Mouse (Mus musculus) forebrain, embryonic 12.5 days (tissue): Measurements from ENCODE around the gene Pbx1. TPM values are rescaled to one million over a fixed set of nuclear protein-coding genes. Genes with fewer than 3 reads are reported as not detected.

Experiments used
- ATAC-seq: fragments of 200-750 bp; cut with Nextera tagmentation; 2 replicates; pipeline ENCODE4 v1.8.0; 2017; ENCODE audit warnings: moderate TSS enrichment; ENCODE audit not compliant: low FRiP score
- H3K27ac ChIP-seq: fragments of 300-500 bp; sonication (generic); 2 replicates; pipeline ENCODE4 v1.5.1; 2016; ENCODE audit warnings: mild to moderate bottlenecking
- H3K27me3 ChIP-seq: fragments of 300-500 bp; sonication (generic); 2 replicates; pipeline ENCODE4 v1.6.1; 2016; ENCODE audit warnings: mild to moderate bottlenecking
- H3K36me3 ChIP-seq: fragments of 300-500 bp; sonication (generic); replicated peaks from 2 replicates; pipeline ENCODE4 v1.6.1; 2016; ENCODE audit warnings: mild to moderate bottlenecking
- H3K4me1 ChIP-seq: fragments of 300-500 bp; sonication (generic); 2 replicates; pipeline ENCODE4 v1.6.1; 2016
- H3K4me2 ChIP-seq: fragments of 300-500 bp; sonication (generic); 2 replicates; pipeline ENCODE4 v1.6.1; 2016; ENCODE audit warnings: mild to moderate bottlenecking, moderate library complexity
- H3K4me3 ChIP-seq: fragments of 300-500 bp; sonication (generic); replicated peaks from 2 replicates; pipeline ENCODE4 v1.5.1; 2016; ENCODE audit warnings: mild to moderate bottlenecking
- H3K9ac ChIP-seq: fragments of 300-500 bp; sonication (generic); 2 replicates; pipeline ENCODE4 v1.6.1; 2016; ENCODE audit warnings: mild to moderate bottlenecking
- H3K9me3 ChIP-seq: fragments of 300-500 bp; sonication (generic); 2 replicates; pipeline ENCODE4 v1.6.1; 2016
- WGBS: fragments of 180-500 bp; shearing (Covaris S2); methylation state at CpG from one replicate; pipeline ENCODE4 v1.1.7; 2016; 5-methylcytosine and 5-hydroxymethylcytosine counted together
- polyA plus RNA-seq: library from polyadenylated mRNA; unstranded; fragments of >200 nt; fragmentation: Nextera tagmentation; extraction: Ambion mirVana; gene quantifications from 2 replicates; pipeline ENCODE4 v1.2.1, GENCODE M21; 2016

The Pbx1 gene
- polyA plus RNA-seq, 1 experiment from 2014 or later, result 69.4 TPM

DNA sequence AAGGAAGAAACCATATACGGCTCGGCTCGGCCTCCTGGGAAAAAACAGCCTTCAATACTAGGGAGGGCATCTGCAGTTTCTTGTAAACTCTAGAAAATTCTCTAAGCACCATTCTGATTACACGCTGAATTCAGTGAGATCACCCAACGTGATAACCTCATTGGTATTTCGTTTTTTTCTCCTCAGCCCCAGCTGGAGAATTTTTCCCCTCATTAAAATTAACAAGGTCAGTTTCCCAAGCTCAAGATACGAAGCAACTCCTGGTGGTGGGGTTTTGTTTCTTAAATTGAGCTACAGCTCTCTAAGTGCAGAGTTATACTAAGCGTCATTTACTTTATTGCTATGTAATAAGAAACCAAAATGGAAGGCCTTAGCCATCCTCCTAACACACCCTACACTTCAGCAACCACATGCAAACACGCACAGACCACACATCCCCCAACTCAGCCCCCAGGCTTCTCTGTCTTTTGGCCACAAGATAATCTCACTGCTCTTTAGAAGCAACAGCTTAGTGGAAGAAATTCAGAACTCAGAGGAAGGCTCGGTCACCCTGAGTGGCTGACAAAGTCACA is 76.0 kb downstream of the Pbx1 start:
- Histone ChIP-seq H3K9ac (peak overlapping the region; percentile 49; the same call in 1 of the 2 replicates), H3K27ac (peak overlapping the region; percentile 95)
- WGBS, result 31% methylated on average over 10 of the region's 10 CpGs

GRCm38 (mm10) chr1:168354934-168355333 is 77.1 kb downstream of the Pbx1 start:
- H3K27ac ChIP-seq, result peak overlapping the region; percentile 95
- no peak for ATAC-seq
- peak overlapping the region; percentile 25 for H3K4me2 ChIP-seq

More for the DNA sequence above, 76.0 kb downstream of the Pbx1 start:
- Histone ChIP-seq H3K4me3 (no peak overlapping the region), H3K4me2 (peak overlapping the region; percentile 53), H3K9me3 (no peaks in the 10 kb centered on the region), H3K4me1 (peaks cover 95% of the 10 kb centered on the region), H3K27me3 (no peaks in the 10 kb centered on the region), H3K36me3 (no peaks in the 10 kb centered on the region)
- no peak for ATAC-seq

DNA sequence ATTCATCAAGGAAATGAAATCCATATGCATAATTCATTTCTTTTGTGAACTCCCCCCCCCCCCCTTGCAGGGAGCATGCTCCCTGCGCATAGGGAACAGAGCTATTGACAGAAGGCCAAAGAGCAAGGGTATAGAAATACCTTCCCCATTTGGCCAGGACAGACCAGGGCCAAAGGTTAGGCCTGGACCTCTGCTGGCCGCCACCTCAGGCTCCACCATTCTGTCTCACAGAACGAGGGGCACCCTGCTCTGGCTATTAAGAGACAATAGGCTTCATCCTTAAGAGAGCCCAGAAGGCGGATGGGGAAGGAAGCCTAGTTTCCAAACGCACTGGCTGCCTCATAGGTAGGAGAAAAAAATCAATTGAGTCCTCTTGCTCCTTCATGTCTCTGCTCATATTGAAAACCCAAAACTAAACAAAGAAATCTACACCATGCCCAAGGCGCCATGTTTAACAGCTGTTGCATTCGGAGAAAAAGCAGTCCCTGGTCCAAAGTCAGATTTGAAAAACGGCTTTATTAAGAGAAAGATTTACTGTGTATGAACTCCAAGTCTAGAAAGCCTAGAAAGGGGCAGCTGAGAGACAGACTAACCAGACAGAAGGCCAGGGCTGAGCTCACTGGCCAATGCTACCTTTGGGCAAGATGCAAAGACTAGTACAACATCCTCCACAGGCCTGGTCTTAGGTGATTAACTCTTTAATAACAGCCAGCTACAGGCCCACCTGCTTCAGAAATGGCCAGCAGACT is 83.9 kb downstream of the Pbx1 start:
- 50% methylated on average over 8 of the region's 8 CpGs for WGBS
- H3K36me3 ChIP-seq, result 0 out of 2 replicates have a peak, but pooled peaks cover 3% of the 10 kb centered on the region
- H3K9ac ChIP-seq, result no peak overlapping the region
- ATAC-seq, result no peak
- peaks cover 76% of the 10 kb centered on the region for H3K4me1 ChIP-seq
- no peak overlapping the region for H3K4me3 ChIP-seq
- no peaks in the 10 kb centered on the region for H3K27me3 ChIP-seq
- H3K9me3 ChIP-seq, result no peaks in the 10 kb centered on the region
- no peak overlapping the region for H3K4me2 ChIP-seq
- H3K27ac ChIP-seq, result no peak overlapping the region

More at GRCm38 (mm10) chr1:168354934-168355333, 77.1 kb downstream of the Pbx1 start:
- H3K9ac ChIP-seq, result 0 out of 2 replicates have a peak overlapping the region, but pooled peaks have one; percentile 33
- no peaks in the 10 kb centered on the region for H3K27me3 ChIP-seq
- H3K36me3 ChIP-seq, result 0 out of 2 replicates have a peak, but pooled peaks cover under 1% of the 10 kb centered on the region
- no peaks in the 10 kb centered on the region for H3K9me3 ChIP-seq
- 19% methylated on average over 4 of the region's 4 CpGs for WGBS
- H3K4me1 ChIP-seq, result peaks cover 96% of the 10 kb centered on the region
- no peak overlapping the region for H3K4me3 ChIP-seq

GRCm38 (mm10) chr1:168344918-168345317 is 87.2 kb downstream of the Pbx1 start:
- no peak for ATAC-seq
- no peak overlapping the region for H3K9ac ChIP-seq
- H3K27me3 ChIP-seq, result no peaks in the 10 kb centered on the region
- 0 out of 2 replicates have a peak, but pooled peaks cover 2% of the 10 kb centered on the region for H3K36me3 ChIP-seq
- H3K4me1 ChIP-seq, result peaks cover 69% of the 10 kb centered on the region
- H3K4me3 ChIP-seq, result no peak overlapping the region
- no peak overlapping the region for H3K4me2 ChIP-seq
- no peak overlapping the region for H3K27ac ChIP-seq
- WGBS, result 81% methylated on average over 8 of the region's 8 CpGs
- no peaks in the 10 kb centered on the region for H3K9me3 ChIP-seq

GRCm38 (mm10) chr1:168344262-168344661 is 87.8 kb downstream of the Pbx1 start:
- Histone ChIP-seq H3K27ac (no peak overlapping the region), H3K9ac (no peak overlapping the region), H3K9me3 (no peaks in the 10 kb centered on the region), H3K4me2 (no peak overlapping the region), H3K36me3 (no peaks in the 10 kb centered on the region), H3K4me1 (peaks cover 67% of the 10 kb centered on the region), H3K4me3 (no peak overlapping the region), H3K27me3 (no peaks in the 10 kb centered on the region)
- WGBS, result 81% methylated on average over 5 of the region's 5 CpGs
- no peak for ATAC-seq

- Histone ChIP-seq H3K4me2 (peak overlapping the region; percentile 38), H3K9me3 (no peaks in the 10 kb centered on the region), H3K4me3 (no peak overlapping the region), H3K27me3 (no peaks in the 10 kb centered on the region), H3K36me3 (no peaks in the 10 kb centered on the region), H3K27ac (peak overlapping the region; percentile 91), H3K4me1 (peaks cover 54% of the 10 kb centered on the region), H3K9ac (no peak overlapping the region)
- peak; percentile 42 for ATAC-seq
- WGBS, result 35% methylated on average over 6 of the region's 6 CpGs
Measured at GRCm38 (mm10) chr1:168342269-168342668, 89.8 kb downstream of the Pbx1 start.

DNA sequence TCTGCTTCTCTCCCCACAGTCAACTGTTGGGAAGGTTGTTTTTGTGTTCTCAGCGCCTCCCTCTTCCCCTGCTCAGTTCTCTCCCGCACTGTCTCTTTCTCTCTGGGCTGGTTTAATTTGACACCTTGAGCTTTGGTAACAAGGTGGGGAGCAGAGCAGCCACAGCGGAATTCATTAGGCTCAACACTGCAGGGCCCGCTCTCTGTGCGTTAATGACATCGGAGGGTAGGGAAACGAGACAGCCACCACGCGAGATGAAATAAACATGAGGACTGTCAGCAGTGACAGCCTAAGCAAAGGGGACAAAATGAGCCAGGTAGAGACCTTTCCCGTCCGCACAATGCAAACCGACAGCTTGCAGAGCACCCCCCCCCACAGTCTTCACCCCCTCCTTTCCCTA is 90.2 kb downstream of the Pbx1 start:
- Histone ChIP-seq H3K4me1 (peaks cover 52% of the 10 kb centered on the region), H3K4me2 (peak overlapping the region; percentile 38), H3K9ac (no peak overlapping the region), H3K27me3 (no peaks in the 10 kb centered on the region), H3K4me3 (no peak overlapping the region), H3K27ac (peak overlapping the region; percentile 91), H3K36me3 (no peaks in the 10 kb centered on the region), H3K9me3 (no peaks in the 10 kb centered on the region)
- 10% methylated on average over 12 of the region's 12 CpGs for WGBS
- ATAC-seq, result peak; percentile 85

DNA sequence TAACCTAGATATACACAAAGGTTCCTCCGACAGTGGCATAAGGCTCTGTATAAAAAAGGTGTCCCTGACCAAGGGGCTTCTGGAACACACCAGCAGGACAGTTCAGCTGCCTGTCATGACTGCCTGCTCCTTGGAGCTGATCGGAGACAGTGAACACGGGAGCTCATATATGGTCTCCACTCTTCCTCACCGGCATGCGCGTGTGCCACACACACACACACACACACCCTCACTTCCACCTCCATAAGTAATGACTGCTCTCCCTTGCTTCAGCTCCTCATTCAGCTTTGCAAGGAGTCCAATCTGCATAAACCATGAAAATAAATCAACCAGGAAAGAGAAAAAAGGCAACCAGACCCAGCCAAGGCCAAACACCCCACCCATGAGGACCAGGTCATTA is 90.7 kb downstream of the Pbx1 start:
- Histone ChIP-seq H3K9me3 (no peaks in the 10 kb centered on the region), H3K4me3 (no peak overlapping the region), H3K27me3 (no peaks in the 10 kb centered on the region), H3K9ac (no peak overlapping the region), H3K27ac (peak overlapping the region; percentile 91), H3K4me1 (peaks cover 50% of the 10 kb centered on the region), H3K36me3 (0 out of 2 replicates have a peak, but pooled peaks cover 2% of the 10 kb centered on the region), H3K4me2 (peak overlapping the region; percentile 38)
- ATAC-seq, result peak; percentile 37; the same call in 1 of the 2 replicates
- 60% methylated on average over 6 of the region's 6 CpGs for WGBS

- Histone ChIP-seq H3K4me3 (no peak overlapping the region), H3K9ac (no peak overlapping the region), H3K36me3 (peaks cover 18% of the 10 kb centered on the region), H3K27me3 (no peaks in the 10 kb centered on the region), H3K27ac (no peak overlapping the region), H3K9me3 (no peaks in the 10 kb centered on the region), H3K4me2 (no peak overlapping the region), H3K4me1 (peaks cover 17% of the 10 kb centered on the region)
- 94% methylated on average over 7 of the region's 7 CpGs for WGBS
- no peak for ATAC-seq
Measured at GRCm38 (mm10) chr1:168336238-168336818, 95.7 kb downstream of the Pbx1 start.

- ATAC-seq, result no peak
- H3K27me3 ChIP-seq, result no peaks in the 10 kb centered on the region
- no peaks in the 10 kb centered on the region for H3K9me3 ChIP-seq
- WGBS, result 93% methylated on average over 8 of the region's 8 CpGs
- no peak overlapping the region for H3K27ac ChIP-seq
- H3K9ac ChIP-seq, result no peak overlapping the region
- H3K36me3 ChIP-seq, result peaks cover 18% of the 10 kb centered on the region
- H3K4me1 ChIP-seq, result peaks cover 26% of the 10 kb centered on the region
- no peak overlapping the region for H3K4me3 ChIP-seq
- no peak overlapping the region for H3K4me2 ChIP-seq
Measured at GRCm38 (mm10) chr1:168334831-168335574, 97.1 kb downstream of the Pbx1 start.

DNA sequence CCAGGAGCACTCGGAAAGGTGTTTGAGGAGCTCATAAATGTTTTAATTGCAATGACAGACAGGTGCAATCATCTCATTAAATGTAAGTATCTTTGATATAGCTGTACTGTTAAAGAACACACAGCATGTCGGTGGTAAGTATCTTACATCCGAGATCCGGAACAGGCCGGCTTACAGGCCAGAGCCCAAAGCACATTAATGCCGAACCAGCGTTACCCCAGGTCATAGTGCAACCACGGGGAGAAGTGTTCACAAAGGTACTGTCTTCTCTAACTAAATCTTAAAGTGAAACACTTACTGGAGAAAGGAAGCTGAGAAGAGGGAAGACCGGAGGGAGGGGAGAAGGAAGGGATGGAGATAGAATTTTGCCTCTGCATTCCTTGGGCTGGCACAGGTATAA is 100.0 kb downstream of the Pbx1 start:
- Histone ChIP-seq H3K9ac (no peak overlapping the region), H3K27ac (no peak overlapping the region), H3K4me2 (no peak overlapping the region), H3K4me3 (no peak overlapping the region), H3K9me3 (no peaks in the 10 kb centered on the region), H3K27me3 (no peaks in the 10 kb centered on the region), H3K36me3 (peaks cover 18% of the 10 kb centered on the region), H3K4me1 (peaks cover 51% of the 10 kb centered on the region)
- no peak for ATAC-seq
- 89% methylated on average over 9 of the region's 9 CpGs for WGBS

DNA sequence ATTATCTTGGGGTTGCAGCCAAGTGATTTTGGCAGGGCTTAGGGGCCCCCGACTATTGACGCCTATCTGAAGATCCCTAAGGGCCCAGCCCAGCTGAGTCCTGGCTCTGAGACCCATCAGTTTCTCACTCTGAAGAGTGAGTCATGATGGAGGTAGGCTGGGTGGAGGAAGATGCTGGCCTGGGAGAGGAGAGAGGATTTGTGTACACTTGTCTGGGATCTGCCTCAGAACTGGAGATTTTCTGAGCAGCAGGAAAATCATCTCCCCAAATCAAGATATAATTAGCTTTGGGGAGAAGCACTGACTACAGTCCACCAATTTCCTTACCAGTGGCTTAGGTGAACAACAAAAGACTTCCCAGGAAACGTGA is 103.8 kb downstream of the Pbx1 start:
- ATAC-seq, result no peak; the same call in 1 of the 2 replicates
- Histone ChIP-seq H3K9ac (no peak overlapping the region), H3K4me3 (no peak overlapping the region), H3K4me1 (peaks cover 89% of the 10 kb centered on the region), H3K36me3 (0 out of 2 replicates have a peak, but pooled peaks cover 1% of the 10 kb centered on the region), H3K27ac (peak overlapping the region; percentile 70), H3K27me3 (no peaks in the 10 kb centered on the region), H3K9me3 (no peaks in the 10 kb centered on the region), H3K4me2 (no peak overlapping the region)
- 50% methylated on average over 3 of the region's 3 CpGs for WGBS
